Mouse (Mus musculus): Measurements from ENCODE around the gene Rhox3h.
"Not testable (repeated sequence)": the region's sequence is repeated elsewhere in the genome, so short reads cannot be mapped to it uniquely, and the experiment has no call there.

The Rhox3h gene

DNA sequence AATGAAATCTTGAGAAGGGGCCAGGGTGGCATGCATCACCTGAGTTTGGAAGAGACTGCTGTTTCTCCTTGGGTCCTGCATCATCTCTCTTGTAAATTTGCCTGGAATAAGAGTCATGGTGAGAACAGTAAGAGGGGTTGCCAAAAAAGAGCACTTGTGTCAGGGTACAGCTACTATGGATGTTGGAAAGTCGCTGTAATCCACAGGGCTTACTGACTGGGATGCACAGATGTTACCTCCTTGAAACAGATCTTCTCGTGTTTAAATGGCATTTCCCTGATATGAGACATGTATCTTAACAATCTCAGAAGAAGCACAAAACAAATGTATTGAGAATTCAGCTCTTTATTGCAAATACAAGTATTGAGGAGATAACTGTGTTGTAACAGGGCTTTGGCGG is at the start of gene Rhox3h:
TSS of gene Rhox3h (minus strand) at position 101 of the 400 bp plus-strand sequence.
- DNase-seq (ENCODE audit: low read depth), result not testable (repeated sequence)

DNA sequence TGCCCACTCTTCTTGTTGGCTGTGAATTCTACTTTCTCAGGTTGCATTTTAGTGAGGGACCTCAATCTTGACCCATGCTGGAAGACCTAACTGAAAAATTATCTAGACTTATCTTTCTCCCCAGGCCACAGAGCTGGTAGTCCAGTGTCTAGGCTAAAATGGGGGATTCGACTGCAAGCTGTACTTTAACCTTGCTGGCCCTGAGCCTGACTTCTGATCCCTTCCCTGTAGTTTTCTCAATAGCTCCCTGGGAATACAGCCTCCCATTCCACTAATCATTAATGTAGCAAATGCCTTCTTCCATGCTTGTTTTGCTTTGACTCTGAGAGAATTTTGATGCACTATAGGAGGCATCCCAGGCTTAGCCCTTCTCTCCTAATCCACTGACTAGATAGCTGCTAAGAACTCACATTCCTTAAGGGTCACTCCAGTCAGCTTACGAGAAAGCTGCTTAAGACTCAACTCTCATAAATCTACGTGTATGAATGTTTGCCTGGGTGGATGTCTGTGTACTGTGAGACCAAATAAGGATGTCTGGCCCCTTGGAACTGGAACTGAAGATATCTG is 33.3 kb upstream of the Rhox3h start:
- no peak for DNase-seq (ENCODE audit: low read depth)

DNA sequence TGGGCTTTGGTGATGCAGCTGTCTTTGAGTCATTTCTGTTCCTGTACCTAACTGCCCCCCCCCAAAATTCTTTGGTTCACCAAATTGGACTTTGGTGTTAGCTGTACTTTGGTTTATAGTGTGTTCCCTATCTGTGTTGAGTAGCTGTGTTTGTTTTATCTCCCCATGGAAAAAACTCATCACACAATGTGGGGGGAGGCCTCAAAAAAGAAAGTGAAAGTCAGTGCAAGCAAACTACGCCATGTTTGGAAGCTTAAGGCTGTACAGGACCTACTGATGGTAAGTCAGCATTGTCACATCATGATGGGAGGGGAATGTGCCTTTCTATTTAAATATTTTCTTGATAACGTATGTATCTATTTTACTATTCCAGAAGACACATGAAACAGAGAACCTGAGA is 23.7 kb upstream of the Rhox3h start:
- DNase-seq (ENCODE audit: low read depth), result no peak

DNA sequence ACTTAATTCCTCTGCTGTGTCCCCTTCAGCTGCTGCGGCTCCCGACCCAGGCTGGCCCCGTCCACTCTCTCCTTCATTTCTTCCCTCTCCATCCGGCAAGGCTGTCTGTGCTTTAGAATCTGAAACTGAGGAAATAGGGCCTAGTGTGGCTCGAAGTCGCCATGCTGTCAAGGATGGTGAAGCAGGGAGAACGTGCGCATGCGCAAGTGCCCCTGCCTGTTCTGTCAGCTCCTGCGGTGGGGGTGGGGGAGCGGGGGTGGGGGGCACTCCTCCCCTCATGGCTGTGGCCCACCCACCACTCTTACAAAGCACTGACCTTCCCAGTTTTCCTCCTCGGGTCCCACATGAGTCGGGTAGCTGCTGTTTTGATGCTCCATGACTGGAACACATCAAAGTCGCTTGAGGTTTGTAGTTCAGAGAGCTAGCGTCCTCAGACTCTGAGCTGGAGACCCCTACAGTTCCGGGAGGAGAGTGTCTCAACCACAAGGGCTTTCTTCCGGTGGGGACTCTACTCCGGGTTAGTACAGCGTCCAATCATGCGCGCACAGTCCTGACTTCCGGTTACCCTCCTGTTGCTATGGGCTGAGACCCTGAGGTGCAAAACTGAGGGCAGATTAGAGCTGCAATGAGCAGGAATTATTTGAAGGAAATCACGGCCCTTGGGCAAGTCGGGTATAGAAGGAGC is 14.6 kb upstream of the Rhox3h start:
- no peak for DNase-seq (ENCODE audit: low read depth)

DNA sequence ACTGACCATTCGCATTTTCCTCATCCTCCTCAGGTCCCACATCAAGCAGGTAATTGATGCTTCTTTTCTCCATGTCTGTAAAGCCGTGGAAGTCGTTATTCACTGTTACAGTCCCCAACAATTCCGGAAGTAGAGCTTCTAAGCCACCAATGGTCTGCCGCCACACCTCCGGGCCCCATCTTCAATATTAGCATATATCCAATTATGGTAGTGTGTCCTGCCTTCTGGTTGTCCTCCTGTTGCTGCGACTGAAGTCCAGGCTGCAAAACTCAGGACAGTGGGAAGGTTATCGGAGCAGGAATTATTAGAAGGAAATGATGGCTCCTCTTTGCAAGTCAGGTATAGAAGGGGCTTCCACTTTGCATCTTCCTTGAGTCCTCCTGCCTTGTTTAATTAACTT is 4.6 kb upstream of the Rhox3h start, which contains the start of gene Rhox2h:
TSS of gene Rhox2h (minus strand) at position 101 of the 400 bp plus-strand sequence.
- DNase-seq (ENCODE audit: low read depth), result not testable (repeated sequence)

DNA sequence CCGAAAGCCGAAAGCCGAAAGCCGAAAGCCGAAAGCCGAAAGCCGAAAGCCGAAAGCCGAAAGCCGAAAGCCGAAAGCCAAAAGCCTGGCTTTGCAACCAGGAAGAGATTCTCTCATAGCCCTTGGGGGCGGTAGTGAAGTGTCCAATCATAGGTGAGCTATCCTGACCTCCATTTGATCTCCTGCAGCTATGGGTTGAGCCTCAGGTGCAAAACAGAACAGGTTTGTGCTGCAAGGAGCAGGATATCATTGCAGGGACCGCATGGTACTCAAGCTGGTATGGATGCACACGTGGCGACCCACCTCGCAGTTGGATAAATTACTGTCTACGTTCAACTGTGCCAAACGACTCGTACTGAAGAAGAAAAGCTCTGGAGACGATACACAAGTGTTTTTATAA is 17.3 kb downstream of the Rhox3h start, which contains the start of gene Rhox4g:
TSS of gene Rhox4g (minus strand) at position 101 of the 400 bp plus-strand sequence.
- not testable (repeated sequence) for DNase-seq (ENCODE audit: low read depth)

DNA sequence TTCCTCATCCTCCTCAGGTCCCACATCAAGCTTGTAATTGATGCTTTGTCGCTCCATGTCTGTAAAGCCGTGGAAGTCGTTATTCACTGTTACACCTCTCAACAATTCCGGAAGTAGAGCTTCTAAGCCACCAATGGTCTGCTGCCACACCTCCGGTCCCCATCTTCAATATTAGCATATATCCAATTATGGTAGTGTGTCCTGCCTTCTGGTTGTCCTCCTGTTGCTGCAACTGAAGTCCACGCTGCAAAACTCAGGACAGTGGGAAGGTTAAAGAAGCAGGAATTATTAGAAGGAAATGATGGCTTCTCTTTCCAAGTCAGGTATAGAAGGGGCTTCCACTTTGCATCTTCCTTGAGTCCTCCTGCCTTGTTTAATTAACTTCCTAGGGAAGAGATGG is 25.2 kb downstream of the Rhox3h start, which contains the start of gene Rhox2g:
TSS of gene Rhox2g (minus strand) at position 101 of the 400 bp plus-strand sequence.
- DNase-seq (ENCODE audit: low read depth), result not testable (repeated sequence)

DNA sequence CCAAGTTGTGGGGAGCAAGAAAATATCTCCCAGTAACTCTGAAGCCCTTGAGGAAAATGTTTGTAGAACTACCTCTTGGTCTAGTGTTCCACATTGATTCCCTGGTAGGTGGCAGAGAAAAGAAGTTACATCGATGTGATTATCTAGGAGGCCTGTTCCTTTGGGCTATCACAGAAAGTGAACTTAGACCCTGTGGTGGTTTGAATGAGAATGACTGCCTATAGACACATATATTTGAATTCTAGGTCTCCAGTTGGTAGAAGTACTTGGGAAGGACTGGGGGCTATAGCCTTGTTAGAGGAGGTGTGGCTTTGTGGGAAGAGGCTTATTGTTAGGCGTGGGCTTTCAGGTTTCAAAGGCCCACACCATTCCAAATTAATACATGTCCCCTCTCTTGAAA is 40.1 kb downstream of the Rhox3h start, which contains the start of gene Rhox3g:
TSS of gene Rhox3g (minus strand) at position 101 of the 400 bp plus-strand sequence.
- not testable (repeated sequence) for DNase-seq (ENCODE audit: low read depth)

Measured in naive thymus-derived CD4-positive, alpha-beta T cell, adult 2 months (primary cell).